Mouse (Mus musculus) CD4-positive helper T cell, adult 2 months (primary cell): ENCODE data around the gene Exoc7.
"Not testable (repeated sequence)": the region's sequence is repeated elsewhere in the genome, so short reads cannot be mapped to it uniquely, and the experiment has no call there.

ENCODE experiments used
- DNase-seq: peaks from one replicate; pipeline ENCODE4 v3.0.0-alpha.2; 2012; ENCODE audit warnings: low read depth, missing footprints, low spot score

Gene Exoc7

GRCm38 (mm10) chr11:116281671-116282070, 25.4 kb downstream of the Exoc7 start:
- DNase-seq, result no peak

GRCm38 (mm10) chr11:116280751-116281663, 26.0 kb downstream of the Exoc7 start, which contains the start of gene Galr2:
Gene Galr2, plus strand, starts transcription at chr11:116280939.
- DNase-seq, result no peak

GRCm38 (mm10) chr11:116277184-116277583, 29.8 kb downstream of the Exoc7 start:
- not testable (repeated sequence) for DNase-seq

GRCm38 (mm10) chr11:116274045-116274666, 32.9 kb downstream of the Exoc7 start, which contains the start of gene Srp68:
Gene Srp68, minus strand, starts transcription at chr11:116274217.
- DNase-seq, result peak; percentile 90

- peak; percentile 17 for DNase-seq
Measured at GRCm38 (mm10) chr11:116273469-116274044, 33.5 kb downstream of the Exoc7 start.

GRCm38 (mm10) chr11:116272589-116273468, 34.2 kb downstream of the Exoc7 start:
- no peak for DNase-seq

- DNase-seq, result no peak
Measured at GRCm38 (mm10) chr11:116269560-116269959, 37.5 kb downstream of the Exoc7 start.

GRCm38 (mm10) chr11:116268313-116268712, 38.7 kb downstream of the Exoc7 start:
- DNase-seq, result no peak

GRCm38 (mm10) chr11:116267637-116268036, 39.4 kb downstream of the Exoc7 start:
- DNase-seq, result no peak

GRCm38 (mm10) chr11:116265850-116266249, 41.2 kb downstream of the Exoc7 start:
- DNase-seq, result no peak

GRCm38 (mm10) chr11:116265352-116265751, 41.7 kb downstream of the Exoc7 start:
- DNase-seq, result peak; percentile 49

GRCm38 (mm10) chr11:116260259-116260658, 46.8 kb downstream of the Exoc7 start:
- no peak for DNase-seq

GRCm38 (mm10) chr11:116259461-116259860, 47.6 kb downstream of the Exoc7 start:
- DNase-seq, result peak; percentile 25

GRCm38 (mm10) chr11:116255982-116256675, 50.9 kb downstream of the Exoc7 start:
- peak; percentile 68 for DNase-seq

- peak; percentile 50 for DNase-seq
Measured at GRCm38 (mm10) chr11:116255090-116255981, 51.7 kb downstream of the Exoc7 start.

GRCm38 (mm10) chr11:116254627-116255026, 52.4 kb downstream of the Exoc7 start:
- peak; percentile 82 for DNase-seq

- peak; percentile 22 for DNase-seq
Measured at GRCm38 (mm10) chr11:116253076-116253600, 53.9 kb downstream of the Exoc7 start.

- no peak for DNase-seq
Measured at GRCm38 (mm10) chr11:116250898-116251297, 56.1 kb downstream of the Exoc7 start.

GRCm38 (mm10) chr11:116247502-116248222, 59.4 kb downstream of the Exoc7 start:
- DNase-seq, result no peak
